Mouse (Mus musculus) hindbrain, embryonic 11.5 days (tissue): ENCODE data around the gene Morn5. TPM values are rescaled to one million over a fixed set of nuclear protein-coding genes. Genes with fewer than 3 reads are reported as not detected.

Source experiments
- ATAC-seq: fragments of 200-750 bp; cut with Nextera tagmentation; 2 replicates; pipeline ENCODE4 v1.8.0; 2017; ENCODE audit warnings: mild to moderate bottlenecking, moderate TSS enrichment, moderate library complexity; ENCODE audit not compliant: low FRiP score
- DNase-seq: peaks from one replicate; pipeline ENCODE4 v3.0.0-alpha.2; 2015; ENCODE audit warnings: low spot score
- H3K27ac ChIP-seq: fragments of 300-500 bp; sonication (generic); 2 replicates; pipeline ENCODE4 v1.5.1; 2014; ENCODE audit warnings: mild to moderate bottlenecking, low read depth, low read length
- H3K27me3 ChIP-seq: fragments of 300-500 bp; sonication (generic); 2 replicates; pipeline ENCODE4 v1.6.1; 2014; ENCODE audit warnings: mild to moderate bottlenecking, low read length, moderate library complexity, mixed read lengths; ENCODE audit not compliant: control insufficient read depth, insufficient read depth
- H3K36me3 ChIP-seq: fragments of 300-500 bp; sonication (generic); 2 replicates; pipeline ENCODE4 v1.6.1; 2014; ENCODE audit warnings: mild to moderate bottlenecking, low read length, moderate library complexity, mixed read lengths; ENCODE audit not compliant: control insufficient read depth, insufficient read depth
- H3K4me1 ChIP-seq: fragments of 300-500 bp; sonication (generic); replicated peaks from 2 replicates; pipeline ENCODE4 v1.6.1; 2014; ENCODE audit warnings: low read length, mixed read lengths; ENCODE audit not compliant: control insufficient read depth, insufficient read depth
- H3K4me2 ChIP-seq: fragments of 300-500 bp; sonication (generic); replicated peaks from 2 replicates; pipeline ENCODE4 v1.6.1; 2014; ENCODE audit warnings: mild to moderate bottlenecking, low read depth, low read length
- H3K4me3 ChIP-seq: fragments of 300-500 bp; sonication (generic); 2 replicates; pipeline ENCODE4 v1.5.1; 2014; ENCODE audit warnings: low read depth, low read length
- H3K9ac ChIP-seq: fragments of 300-500 bp; sonication (generic); 2 replicates; pipeline ENCODE4 v1.6.1; 2014; ENCODE audit warnings: low read depth, low read length
- H3K9me3 ChIP-seq: fragments of 300-500 bp; sonication (generic); 2 replicates; pipeline ENCODE4 v1.6.1; 2016; ENCODE audit warnings: low read length; ENCODE audit not compliant: control insufficient read depth
- WGBS: fragments of 180-500 bp; shearing (Covaris S2); extraction: QIAGEN DNeasy Blood & Tissue Kit; methylation state at CpG from one replicate; pipeline ENCODE4 v1.1.7; 2014; 5-methylcytosine and 5-hydroxymethylcytosine counted together
- polyA plus RNA-seq: library from polyadenylated mRNA; unstranded; fragments of >200 nt; fragmentation: Nextera tagmentation; extraction: Ambion mirVana; gene quantifications from 2 replicates; pipeline ENCODE4 v1.2.1, GENCODE M21; 2014

The Morn5 gene
- polyA plus RNA-seq, 1 experiment from 2014 or later, result 3.6 TPM

GRCm38 (mm10) chr2:36077160-36077761 lies 28.0 kb downstream of the Morn5 start:
- WGBS, result 15% methylated on average over 11 of the region's 11 CpGs
- Histone ChIP-seq H3K36me3 (no peaks in the 10 kb centered on the region), H3K4me3 (no peak overlapping the region), H3K9me3 (no peaks in the 10 kb centered on the region), H3K27ac (0 out of 2 replicates have a peak overlapping the region, but pooled peaks have one; percentile 10), H3K27me3 (no peaks in the 10 kb centered on the region), H3K9ac (no peak overlapping the region), H3K4me2 (peak overlapping the region; percentile 19), H3K4me1 (no peaks in the 10 kb centered on the region)
- ATAC-seq (peak; percentile 72), DNase-seq (peak; percentile 25)

- Histone ChIP-seq H3K4me3 (no peak overlapping the region), H3K27me3 (no peaks in the 10 kb centered on the region), H3K4me1 (no peaks in the 10 kb centered on the region), H3K9ac (no peak overlapping the region), H3K4me2 (no peak overlapping the region), H3K27ac (no peak overlapping the region), H3K36me3 (no peaks in the 10 kb centered on the region), H3K9me3 (no peaks in the 10 kb centered on the region)
- 33% methylated on average over 9 of the region's 9 CpGs for WGBS
- ATAC-seq, result no peak
- DNase-seq, result peak; percentile 9
Observed at GRCm38 (mm10) chr2:36081446-36081845, 32.2 kb downstream of the Morn5 start.

GRCm38 (mm10) chr2:36082802-36083580 lies 33.7 kb downstream of the Morn5 start:
- 88% methylated on average over 9 of the region's 9 CpGs for WGBS

GRCm38 (mm10) chr2:36085041-36085440 lies 35.8 kb downstream of the Morn5 start:
- no peak overlapping the region for H3K9ac ChIP-seq

More at GRCm38 (mm10) chr2:36082802-36083580, 33.7 kb downstream of the Morn5 start:
- DNase-seq (no peak), ATAC-seq (no peak)
- H3K4me1 ChIP-seq, result no peaks in the 10 kb centered on the region
- no peak overlapping the region for H3K4me3 ChIP-seq
- no peak overlapping the region for H3K9ac ChIP-seq
- H3K27me3 ChIP-seq, result 0 out of 2 replicates have a peak, but pooled peaks cover 4% of the 10 kb centered on the region
- H3K4me2 ChIP-seq, result no peak overlapping the region
- H3K27ac ChIP-seq, result no peak overlapping the region
- no peaks in the 10 kb centered on the region for H3K36me3 ChIP-seq
- no peaks in the 10 kb centered on the region for H3K9me3 ChIP-seq

DNA sequence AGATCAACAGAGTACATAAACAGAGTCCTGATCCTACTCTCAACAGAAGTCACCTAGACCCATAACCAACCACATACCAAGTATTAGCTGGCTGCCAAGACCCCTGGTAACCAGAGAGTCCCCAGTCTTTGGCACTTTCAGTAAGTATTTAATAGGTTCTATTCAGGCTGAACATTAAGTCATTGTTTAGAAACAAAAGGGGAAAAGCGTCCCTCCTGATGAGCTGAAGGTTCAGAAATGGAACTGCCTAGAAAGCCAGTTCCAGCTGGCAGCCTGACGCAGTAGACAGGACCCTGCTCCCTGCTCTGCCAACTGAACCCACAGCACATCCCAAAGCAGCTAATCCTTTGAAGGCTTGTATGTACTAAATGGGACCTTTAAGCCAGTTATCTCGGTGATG lies 39.9 kb downstream of the Morn5 start:
- no peak overlapping the region for H3K4me2 ChIP-seq
- H3K4me3 ChIP-seq, result no peak overlapping the region
- H3K9me3 ChIP-seq, result no peaks in the 10 kb centered on the region
- WGBS, result 52% methylated on average over 3 of the region's 3 CpGs
- H3K27ac ChIP-seq, result no peak overlapping the region
- H3K9ac ChIP-seq, result no peak overlapping the region
- DNase-seq (no peak), ATAC-seq (no peak)
- H3K4me1 ChIP-seq, result peaks cover 8% of the 10 kb centered on the region; the same call in 1 of the 2 replicates
- no peaks in the 10 kb centered on the region for H3K36me3 ChIP-seq
- H3K27me3 ChIP-seq, result peaks cover 53% of the 10 kb centered on the region

More at GRCm38 (mm10) chr2:36085041-36085440, 35.8 kb downstream of the Morn5 start:
- DNase-seq (no peak), ATAC-seq (no peak)
- no peak overlapping the region for H3K4me3 ChIP-seq
- H3K36me3 ChIP-seq, result no peaks in the 10 kb centered on the region
- peaks cover 12% of the 10 kb centered on the region for H3K27me3 ChIP-seq
- no peaks in the 10 kb centered on the region for H3K9me3 ChIP-seq
- H3K4me2 ChIP-seq, result no peak overlapping the region
- WGBS, result 86% methylated on average over 1 of the region's 1 CpGs
- H3K4me1 ChIP-seq, result no peaks in the 10 kb centered on the region
- no peak overlapping the region for H3K27ac ChIP-seq

DNA sequence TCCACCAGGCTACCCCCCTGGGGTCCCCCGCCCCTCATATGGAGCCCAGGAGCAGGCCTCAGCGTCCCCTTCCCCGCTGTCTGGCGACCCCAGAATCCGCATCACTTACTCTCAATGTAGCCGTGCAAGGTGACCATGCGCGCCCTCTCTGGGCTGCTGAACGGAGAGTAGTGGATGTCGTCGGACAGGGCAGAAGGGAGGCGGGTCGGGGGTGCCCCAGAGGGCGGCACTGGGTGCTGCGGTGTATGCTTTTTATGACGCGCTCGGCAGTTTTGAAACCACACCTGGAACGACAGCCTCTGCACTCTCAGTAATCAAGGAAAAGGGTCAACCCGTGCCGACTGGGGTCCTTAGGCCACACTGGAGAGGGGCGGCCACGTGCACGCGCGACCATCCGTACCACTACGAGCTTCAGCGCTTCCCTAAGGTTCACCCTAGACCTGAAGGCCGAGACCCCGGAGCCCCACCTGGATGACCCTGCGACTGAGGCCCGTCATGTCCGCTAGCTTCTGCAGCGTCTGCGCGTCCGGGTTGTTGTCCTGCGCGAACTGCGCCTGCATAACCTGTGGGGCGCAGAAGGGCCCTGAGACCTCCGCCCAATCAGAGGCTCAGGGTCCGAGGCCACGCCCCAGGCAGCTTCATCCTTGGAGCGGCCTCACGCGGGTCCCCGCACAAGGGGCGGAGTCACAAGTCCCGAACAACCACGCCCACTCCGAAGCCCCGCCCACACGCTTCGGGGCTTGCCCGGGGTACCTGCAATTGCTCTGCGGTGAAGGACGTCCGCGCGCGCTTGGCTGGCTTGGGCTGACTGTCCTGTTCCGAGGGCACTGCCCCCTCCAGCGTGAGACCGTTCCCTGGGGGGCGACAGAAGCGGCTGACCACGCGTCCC lies 41.8 kb downstream of the Morn5 start:
- ATAC-seq (peak; percentile 92), DNase-seq (peak; percentile 87)
- Histone ChIP-seq H3K27me3 (peaks cover 71% of the 10 kb centered on the region), H3K4me3 (peak overlapping the region; percentile 36), H3K4me1 (peaks cover 8% of the 10 kb centered on the region; the same call in 1 of the 2 replicates), H3K4me2 (peak overlapping the region; percentile 78), H3K9me3 (no peaks in the 10 kb centered on the region), H3K9ac (no peak overlapping the region), H3K27ac (no peak overlapping the region), H3K36me3 (no peaks in the 10 kb centered on the region)
- 1% methylated on average over 67 of the region's 70 CpGs for WGBS

DNA sequence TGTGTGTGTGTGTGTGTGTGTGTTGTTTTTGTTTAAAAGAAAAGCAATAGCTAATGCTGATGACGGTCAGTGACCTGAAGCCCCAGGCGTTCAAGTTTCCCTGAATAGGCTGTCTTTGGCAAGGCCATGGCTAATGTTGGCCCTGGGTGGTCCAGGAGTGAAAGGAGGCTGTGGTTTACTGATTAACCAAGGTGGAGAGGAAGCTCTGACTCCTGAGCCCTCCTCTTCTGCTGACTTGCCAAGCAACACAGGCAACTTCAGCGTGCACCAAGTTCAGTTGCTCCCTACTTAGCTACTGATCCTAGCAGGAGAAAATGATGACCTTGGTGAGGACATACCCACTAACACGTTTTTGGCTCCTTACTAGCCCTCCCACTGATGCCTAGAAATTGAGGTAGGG lies 43.5 kb downstream of the Morn5 start:
- H3K9ac ChIP-seq, result no peak overlapping the region
- DNase-seq (peak; percentile 49), ATAC-seq (no peak)
- H3K4me1 ChIP-seq, result peaks cover 8% of the 10 kb centered on the region; the same call in 1 of the 2 replicates
- no peak overlapping the region for H3K27ac ChIP-seq
- 0% methylated on average over 4 of the region's 4 CpGs for WGBS
- H3K4me2 ChIP-seq, result no peak overlapping the region
- no peaks in the 10 kb centered on the region for H3K9me3 ChIP-seq
- peaks cover 85% of the 10 kb centered on the region for H3K27me3 ChIP-seq
- H3K36me3 ChIP-seq, result no peaks in the 10 kb centered on the region
- no peak overlapping the region for H3K4me3 ChIP-seq

DNA sequence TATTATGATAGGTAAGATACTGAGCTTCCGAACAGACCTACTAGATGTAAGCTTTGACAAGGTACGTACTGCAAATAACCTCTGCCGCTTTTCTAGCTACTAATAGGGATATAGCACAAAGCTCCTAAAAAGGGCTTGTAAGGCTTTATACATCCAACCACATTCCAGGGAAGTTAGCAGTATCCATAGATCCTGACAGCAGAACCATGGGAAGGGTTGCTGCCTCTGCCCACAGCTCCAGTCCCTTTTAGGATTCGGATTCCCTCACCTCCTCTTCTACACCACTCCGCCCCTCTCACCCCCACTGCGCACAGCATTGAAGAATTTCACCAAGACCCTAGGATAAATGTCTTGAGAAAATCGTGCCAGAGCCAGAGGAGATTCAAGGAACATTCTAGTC lies 44.0 kb downstream of the Morn5 start:
- Histone ChIP-seq H3K27ac (no peak overlapping the region), H3K27me3 (peaks cover 88% of the 10 kb centered on the region), H3K9me3 (no peaks in the 10 kb centered on the region), H3K9ac (no peak overlapping the region), H3K4me1 (peaks cover 8% of the 10 kb centered on the region; the same call in 1 of the 2 replicates), H3K36me3 (no peaks in the 10 kb centered on the region), H3K4me3 (no peak overlapping the region), H3K4me2 (no peak overlapping the region)
- ATAC-seq (no peak), DNase-seq (peak; percentile 46)
- 9% methylated on average over 7 of the region's 7 CpGs for WGBS
